Mouse (Mus musculus): Measurements from ENCODE around the gene Ankrd33b. TPM values are rescaled to one million over a fixed set of nuclear protein-coding genes. Genes with fewer than 3 reads are reported as not detected.
A peak's percentile ranks its signal among the peaks of the same experiment; 100 is the strongest.

The Ankrd33b gene
- polyA plus RNA-seq, 1 experiment: 4.0 TPM

DNA sequence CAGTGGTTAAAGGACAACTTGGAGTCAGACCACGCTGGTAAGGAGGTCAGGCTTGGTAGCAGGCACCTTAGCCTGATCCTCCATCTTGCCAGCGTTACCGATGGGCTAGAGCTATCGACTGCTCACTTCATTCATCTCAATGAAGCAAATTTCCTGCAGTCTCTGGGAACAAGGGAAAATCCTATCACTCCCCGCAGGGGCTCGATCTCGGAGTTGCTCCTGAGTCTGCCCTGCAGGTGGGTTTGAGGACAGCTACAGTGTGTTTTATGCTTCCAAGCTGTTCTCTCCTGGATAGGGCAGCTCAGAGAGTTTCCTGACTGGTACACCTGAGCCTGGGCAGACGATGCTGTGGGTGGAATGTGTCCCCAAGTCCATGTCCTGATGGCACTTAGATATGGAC lies 36.8 kb upstream of the Ankrd33b start:
- Histone ChIP-seq H3K27me3 (ENCODE audit: control insufficient read depth, insufficient read depth, low read length) (no peaks in the 10 kb centered on the region), H3K4me1 (ENCODE audit: control insufficient read depth, insufficient read depth, low read length) (no peaks in the 10 kb centered on the region), H3K4me3 (replicated peaks; ENCODE audit: insufficient read depth, low read depth, low read length) (no peak overlapping the region), H3K27ac (ENCODE audit: insufficient read depth, low read length) (no peak overlapping the region)
- no peak for DNase-seq
- WGBS: 91% methylated on average over 8 of the region's 8 CpGs
- no peak for TF ChIP-seq POLR2A (IDR thresholded peaks at IDR 0.05; ENCODE audit: borderline replicate concordance, insufficient read depth, low read length)

- no peaks in the 10 kb centered on the region for H3K27me3 ChIP-seq (ENCODE audit: control insufficient read depth, insufficient read depth, low read length)
- 84% methylated on average over 12 of the region's 12 CpGs for WGBS
- H3K27ac ChIP-seq (ENCODE audit: insufficient read depth, low read length): no peak overlapping the region
- TF ChIP-seq POLR2A (IDR thresholded peaks at IDR 0.05; ENCODE audit: borderline replicate concordance, insufficient read depth, low read length): no peak
- no peak for TF ChIP-seq CTCF (IDR thresholded peaks at IDR 0.05; ENCODE audit: borderline replicate concordance, insufficient read depth, low read depth, low read length)
- H3K4me3 ChIP-seq (replicated peaks; ENCODE audit: insufficient read depth, low read depth, low read length): no peak overlapping the region
- H3K4me1 ChIP-seq (ENCODE audit: control insufficient read depth, insufficient read depth, low read length): no peaks in the 10 kb centered on the region
- no peak for DNase-seq
These were observed 34.8 kb upstream of the Ankrd33b start for GRCm38 (mm10) chr15:31402200-31402892.

GRCm38 (mm10) chr15:31400974-31401373 lies 33.4 kb upstream of the Ankrd33b start:
- Histone ChIP-seq H3K27ac (ENCODE audit: insufficient read depth, low read length) (no peak overlapping the region), H3K4me1 (ENCODE audit: control insufficient read depth, insufficient read depth, low read length) (no peaks in the 10 kb centered on the region), H3K4me3 (replicated peaks; ENCODE audit: insufficient read depth, low read depth, low read length) (no peak overlapping the region), H3K27me3 (ENCODE audit: control insufficient read depth, insufficient read depth, low read length) (no peaks in the 10 kb centered on the region)
- TF ChIP-seq CTCF (IDR thresholded peaks at IDR 0.05; ENCODE audit: borderline replicate concordance, insufficient read depth, low read depth, low read length): no peak
- TF ChIP-seq POLR2A (IDR thresholded peaks at IDR 0.05; ENCODE audit: borderline replicate concordance, insufficient read depth, low read length): no peak
- WGBS: 40% methylated on average over 3 of the region's 3 CpGs
- no peak for DNase-seq

DNA sequence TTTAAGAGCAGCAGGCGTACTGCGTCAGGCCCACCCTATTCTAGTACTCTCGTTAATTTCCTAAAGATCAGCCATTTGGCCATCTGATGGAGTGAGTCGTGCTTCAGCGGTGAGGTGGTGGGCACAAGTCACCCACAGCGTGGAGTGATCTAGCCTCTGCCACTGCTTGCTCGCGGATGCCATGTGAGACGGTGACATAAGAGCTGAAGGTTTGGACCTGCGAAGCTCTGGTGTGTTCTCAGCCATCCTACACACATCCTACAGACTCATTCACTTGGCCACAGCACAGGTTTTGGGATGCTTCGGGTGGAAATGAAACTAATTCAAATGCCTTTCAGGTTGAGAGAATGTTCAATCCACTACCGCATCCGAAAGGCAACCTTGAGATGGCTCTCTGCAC lies 31.2 kb upstream of the Ankrd33b start:
- 95% methylated on average over 13 of the region's 13 CpGs for WGBS
- H3K4me1 ChIP-seq (ENCODE audit: control insufficient read depth, insufficient read depth, low read length): no peaks in the 10 kb centered on the region; the same call in 1 of the 2 replicates
- no peak for DNase-seq
- no peaks in the 10 kb centered on the region for H3K27me3 ChIP-seq (ENCODE audit: control insufficient read depth, insufficient read depth, low read length)
- TF ChIP-seq CTCF (IDR thresholded peaks at IDR 0.05; ENCODE audit: borderline replicate concordance, insufficient read depth, low read depth, low read length): no peak
- TF ChIP-seq POLR2A (IDR thresholded peaks at IDR 0.05; ENCODE audit: borderline replicate concordance, insufficient read depth, low read length): no peak
- H3K4me3 ChIP-seq (replicated peaks; ENCODE audit: insufficient read depth, low read depth, low read length): no peak overlapping the region
- H3K27ac ChIP-seq (ENCODE audit: insufficient read depth, low read length): no peak overlapping the region

DNA sequence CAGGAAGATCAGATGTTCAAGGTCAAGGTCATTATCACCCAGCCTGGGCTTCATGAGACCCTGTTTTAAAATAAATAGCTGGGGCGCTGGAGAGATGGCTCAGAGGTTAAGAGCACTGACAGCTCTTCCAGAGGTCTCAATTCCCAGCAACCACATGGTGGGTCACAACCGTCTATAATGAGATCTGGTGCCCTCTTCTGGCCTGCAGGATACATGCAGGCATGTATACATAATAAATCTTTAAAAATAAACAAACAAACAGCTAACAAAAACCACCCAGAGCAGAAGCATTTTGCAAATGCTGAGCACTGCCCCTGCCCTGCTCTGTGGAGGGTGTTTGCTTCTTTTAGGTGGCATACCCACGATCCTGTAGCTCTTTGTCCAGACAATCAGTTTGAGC lies 29.9 kb upstream of the Ankrd33b start:
- Histone ChIP-seq H3K27ac (ENCODE audit: insufficient read depth, low read length) (no peak overlapping the region), H3K4me3 (replicated peaks; ENCODE audit: insufficient read depth, low read depth, low read length) (no peak overlapping the region), H3K27me3 (ENCODE audit: control insufficient read depth, insufficient read depth, low read length) (no peaks in the 10 kb centered on the region), H3K4me1 (ENCODE audit: control insufficient read depth, insufficient read depth, low read length) (no peaks in the 10 kb centered on the region; the same call in none of the 2 replicates)
- no peak for DNase-seq
- whole genome bisulfite sequencing: 83% methylated on average over 3 of the region's 3 CpGs
- TF ChIP-seq CTCF (IDR thresholded peaks at IDR 0.05; ENCODE audit: borderline replicate concordance, insufficient read depth, low read depth, low read length) (no peak), POLR2A (IDR thresholded peaks at IDR 0.05; ENCODE audit: borderline replicate concordance, insufficient read depth, low read length) (no peak)

GRCm38 (mm10) chr15:31396755-31397154 lies 29.2 kb upstream of the Ankrd33b start:
- DNase-seq: no peak
- no peak for TF ChIP-seq POLR2A (IDR thresholded peaks at IDR 0.05; ENCODE audit: borderline replicate concordance, insufficient read depth, low read length)
- TF ChIP-seq CTCF (IDR thresholded peaks at IDR 0.05; ENCODE audit: borderline replicate concordance, insufficient read depth, low read depth, low read length): no peak
- H3K4me1 ChIP-seq (ENCODE audit: control insufficient read depth, insufficient read depth, low read length): no peaks in the 10 kb centered on the region; the same call in none of the 2 replicates
- H3K27me3 ChIP-seq (ENCODE audit: control insufficient read depth, insufficient read depth, low read length): no peaks in the 10 kb centered on the region
- 53% methylated on average over 5 of the region's 5 CpGs for WGBS
- no peak overlapping the region for H3K27ac ChIP-seq (ENCODE audit: insufficient read depth, low read length)
- no peak overlapping the region for H3K4me3 ChIP-seq (replicated peaks; ENCODE audit: insufficient read depth, low read depth, low read length)

DNA sequence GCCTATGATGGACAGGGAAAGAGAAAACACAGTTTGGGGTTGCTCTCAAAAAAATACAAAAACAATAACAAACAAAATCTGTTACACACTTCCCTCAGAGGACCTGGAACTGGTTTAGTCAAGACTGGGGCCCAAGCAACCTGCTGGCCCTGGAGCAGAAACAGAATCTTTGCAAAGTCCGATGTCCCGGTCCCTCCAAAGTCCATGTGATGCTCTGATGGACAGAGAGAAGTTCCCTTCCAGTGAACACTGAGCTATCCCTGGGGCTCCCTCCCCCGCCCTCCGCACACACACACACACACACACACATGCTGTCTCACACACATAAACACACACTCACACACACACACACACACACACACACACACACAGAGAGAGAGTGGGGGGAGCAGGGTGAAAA lies 28.5 kb upstream of the Ankrd33b start:
- no peaks in the 10 kb centered on the region; the same call in none of the 2 replicates for H3K4me1 ChIP-seq (ENCODE audit: control insufficient read depth, insufficient read depth, low read length)
- H3K4me3 ChIP-seq (replicated peaks; ENCODE audit: insufficient read depth, low read depth, low read length): no peak overlapping the region
- no peak overlapping the region for H3K27ac ChIP-seq (ENCODE audit: insufficient read depth, low read length)
- H3K27me3 ChIP-seq (ENCODE audit: control insufficient read depth, insufficient read depth, low read length): no peaks in the 10 kb centered on the region
- WGBS: 90% methylated on average over 4 of the region's 4 CpGs
- TF ChIP-seq POLR2A (IDR thresholded peaks at IDR 0.05; ENCODE audit: borderline replicate concordance, insufficient read depth, low read length): no peak
- TF ChIP-seq CTCF (IDR thresholded peaks at IDR 0.05; ENCODE audit: borderline replicate concordance, insufficient read depth, low read depth, low read length): no peak
- DNase-seq: no peak

GRCm38 (mm10) chr15:31393402-31393801 lies 25.9 kb upstream of the Ankrd33b start:
- Histone ChIP-seq H3K27ac (ENCODE audit: insufficient read depth, low read length) (no peak overlapping the region), H3K27me3 (ENCODE audit: control insufficient read depth, insufficient read depth, low read length) (no peaks in the 10 kb centered on the region), H3K4me1 (ENCODE audit: control insufficient read depth, insufficient read depth, low read length) (no peaks in the 10 kb centered on the region; the same call in none of the 2 replicates), H3K4me3 (replicated peaks; ENCODE audit: insufficient read depth, low read depth, low read length) (no peak overlapping the region)
- 82% methylated on average over 6 of the region's 6 CpGs for WGBS
- DNase-seq: peak in 1 of 2 experiments; percentile 14
- TF ChIP-seq POLR2A (IDR thresholded peaks at IDR 0.05; ENCODE audit: borderline replicate concordance, insufficient read depth, low read length): no peak
- no peak for TF ChIP-seq CTCF (IDR thresholded peaks at IDR 0.05; ENCODE audit: borderline replicate concordance, insufficient read depth, low read depth, low read length)

Data from cerebellum, adult 2 months (tissue).